Mouse (Mus musculus): ENCODE measurements around the gene Gm10073.
A peak's percentile ranks its signal among the peaks of the same experiment; 100 is the strongest.

Gene Gm10073

GRCm38 (mm10) chr8:106550906-106551305, 22.4 kb downstream of the Gm10073 start:
- DNase-seq (ENCODE audit: low spot score) = no peak

- no peak for DNase-seq (ENCODE audit: low spot score)
Measured at GRCm38 (mm10) chr8:106548366-106548936, 24.8 kb downstream of the Gm10073 start.

GRCm38 (mm10) chr8:106546746-106547145, 26.5 kb downstream of the Gm10073 start:
- DNase-seq (ENCODE audit: low spot score) = no peak

- no peak for DNase-seq (ENCODE audit: low spot score)
Measured at GRCm38 (mm10) chr8:106545149-106545548, 28.1 kb downstream of the Gm10073 start.

- no peak for DNase-seq (ENCODE audit: low spot score)
Measured at GRCm38 (mm10) chr8:106543043-106543442, 30.2 kb downstream of the Gm10073 start.

- no peak for DNase-seq (ENCODE audit: low spot score)
Measured at GRCm38 (mm10) chr8:106541002-106541401, 32.3 kb downstream of the Gm10073 start.

- DNase-seq (ENCODE audit: low spot score) = no peak
Measured at GRCm38 (mm10) chr8:106539193-106539592, 34.1 kb downstream of the Gm10073 start.

- DNase-seq (ENCODE audit: low spot score) = no peak
Measured at GRCm38 (mm10) chr8:106535448-106535847, 37.8 kb downstream of the Gm10073 start.

GRCm38 (mm10) chr8:106534449-106534848, 38.8 kb downstream of the Gm10073 start:
- peak; percentile 43 for DNase-seq (ENCODE audit: low spot score)

- DNase-seq (ENCODE audit: low spot score) = no peak
Measured at GRCm38 (mm10) chr8:106533709-106534108, 39.6 kb downstream of the Gm10073 start.

GRCm38 (mm10) chr8:106530566-106530965, 42.7 kb downstream of the Gm10073 start:
- DNase-seq (ENCODE audit: low spot score) = no peak

GRCm38 (mm10) chr8:106529885-106530482, 43.3 kb downstream of the Gm10073 start:
- DNase-seq (ENCODE audit: low spot score) = no peak

- no peak for DNase-seq (ENCODE audit: low spot score)
Measured at GRCm38 (mm10) chr8:106528596-106529249, 44.5 kb downstream of the Gm10073 start.

- no peak for DNase-seq (ENCODE audit: low spot score)
Measured at GRCm38 (mm10) chr8:106527241-106528036, 45.8 kb downstream of the Gm10073 start.

- no peak for DNase-seq (ENCODE audit: low spot score)
Measured at GRCm38 (mm10) chr8:106526725-106527124, 46.5 kb downstream of the Gm10073 start.

Data from MN1 (cell line).